Mouse (Mus musculus) cerebellum, postnatal 36 days (tissue): ENCODE results near the gene Znhit3.

Experiments used
- DNase-seq, 2 experiments: peaks; one replicate each; pipeline ENCODE4 v3.0.0; 2021 to 2022; ENCODE audit warnings: mixed read lengths in 2 of 2

The Znhit3 gene

DNA sequence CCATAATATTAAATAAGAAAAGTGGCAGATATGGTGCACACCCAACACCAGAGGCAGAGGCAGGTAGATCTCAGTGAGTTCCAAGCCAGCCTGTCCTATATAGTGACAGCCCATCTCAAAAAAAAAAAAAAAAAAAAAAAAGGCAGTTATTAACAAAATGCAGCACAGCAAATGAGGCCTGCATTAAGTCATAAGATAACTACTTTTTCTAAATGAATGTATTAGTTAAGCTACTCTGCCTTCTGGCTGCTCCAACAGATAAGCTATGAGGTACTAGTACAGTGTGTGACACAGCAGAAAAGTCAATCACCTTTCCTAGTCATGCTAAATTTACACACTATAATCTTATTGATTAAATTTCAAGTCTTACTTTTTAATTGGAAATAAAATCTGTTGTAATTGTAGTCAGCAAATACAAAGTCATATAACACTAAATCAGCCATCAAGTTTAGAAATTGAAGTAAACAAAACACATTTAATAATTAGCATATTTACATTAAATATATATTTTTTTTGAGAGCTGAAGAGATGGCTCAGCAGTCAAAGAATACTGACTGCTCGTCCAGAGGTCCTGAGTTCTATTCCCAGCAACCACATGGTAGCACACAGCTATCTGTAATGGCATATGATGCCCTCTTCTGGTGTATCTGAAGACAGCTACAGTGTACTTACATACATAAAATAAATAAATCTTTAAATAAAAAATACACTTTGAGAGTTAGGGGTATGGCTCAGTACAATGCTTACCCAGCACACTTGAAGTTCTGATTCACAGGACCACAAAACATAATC is 42.9 kb downstream of the Znhit3 start:
- no peak for DNase-seq

DNA sequence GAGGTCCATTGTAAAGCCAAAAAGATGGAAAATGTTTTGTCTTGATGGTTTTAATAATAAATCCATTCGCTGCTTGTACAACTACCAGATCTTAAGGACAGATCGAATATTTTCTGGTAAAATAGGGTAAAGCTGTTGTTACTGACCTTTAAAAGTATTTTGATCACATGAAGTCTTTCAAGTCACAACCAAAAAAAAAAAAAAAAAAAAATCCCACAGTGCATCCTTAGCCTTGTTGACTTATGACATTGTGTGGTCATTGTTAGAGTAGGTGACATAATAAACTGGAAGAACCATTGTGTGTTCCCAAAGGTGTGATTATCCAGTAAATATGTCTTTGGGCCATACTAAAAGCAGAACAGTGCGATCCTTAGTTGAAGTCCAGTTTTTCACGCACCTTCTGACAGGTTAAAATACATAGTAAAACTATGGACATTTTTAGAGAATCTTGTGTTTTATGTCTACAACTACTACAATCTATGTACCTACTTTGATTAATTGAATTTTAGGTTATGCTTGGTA is 44.6 kb downstream of the Znhit3 start:
- DNase-seq = no peak

DNA sequence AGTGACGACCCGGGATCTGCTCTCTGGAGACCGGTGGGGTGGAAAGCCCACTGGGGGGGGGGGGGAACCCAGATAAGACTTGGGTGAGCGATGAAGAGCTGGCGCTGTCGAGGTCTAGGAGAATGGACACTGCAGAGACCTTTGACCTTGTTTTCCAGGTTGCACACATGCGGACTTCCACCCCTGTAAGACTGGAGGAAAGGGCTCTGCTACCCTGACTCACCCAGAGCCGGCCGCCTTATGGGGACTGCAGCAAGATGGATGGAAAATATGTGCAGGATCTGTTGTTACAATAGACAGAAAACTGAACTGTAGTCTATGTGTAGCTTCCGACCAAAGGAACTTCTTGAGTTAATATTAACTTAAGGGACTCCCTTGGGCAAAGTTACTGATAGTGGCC is 45.1 kb downstream of the Znhit3 start:
- DNase-seq = no peak

DNA sequence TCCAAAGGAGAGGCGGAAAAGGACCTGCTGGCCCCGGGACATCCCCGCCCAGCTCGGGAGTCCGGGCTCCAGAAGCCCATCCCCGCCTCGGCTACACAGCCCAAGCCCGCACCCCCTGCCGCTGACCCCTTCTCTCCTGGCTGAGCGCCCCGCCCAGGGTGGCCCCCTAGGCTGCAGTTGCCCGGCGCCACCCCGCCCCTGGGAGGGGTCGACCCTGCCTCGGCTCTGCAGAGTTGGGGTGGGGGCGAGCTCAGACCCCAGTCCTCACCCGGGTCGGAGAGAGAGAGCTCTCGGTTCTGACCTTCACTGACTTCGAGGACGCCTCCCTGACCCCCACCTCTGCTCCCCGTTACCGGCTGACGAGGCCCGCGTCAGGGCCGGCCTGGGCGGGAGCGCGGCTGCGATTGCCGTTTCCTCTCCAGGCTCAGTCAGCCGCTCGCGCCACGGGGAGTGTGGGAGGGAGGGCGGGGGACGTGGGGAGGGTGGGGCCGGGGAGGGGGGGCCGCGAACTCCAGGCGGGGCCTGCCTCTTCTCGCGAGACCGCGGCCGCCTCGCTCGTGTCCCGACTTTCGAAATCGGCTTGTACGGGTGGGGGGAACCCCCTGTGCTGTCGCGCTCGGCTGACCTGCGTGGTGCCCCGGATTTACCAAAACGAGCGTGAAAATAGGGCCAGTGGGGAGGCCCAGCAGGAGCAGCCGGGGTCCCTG is 45.7 kb downstream of the Znhit3 start, which contains the start of gene Ggnbp2:
Gene Ggnbp2, minus strand, starts transcription at position 481 of the 707 bp plus-strand sequence.
- peak; percentile 87 to 91 for DNase-seq

DNA sequence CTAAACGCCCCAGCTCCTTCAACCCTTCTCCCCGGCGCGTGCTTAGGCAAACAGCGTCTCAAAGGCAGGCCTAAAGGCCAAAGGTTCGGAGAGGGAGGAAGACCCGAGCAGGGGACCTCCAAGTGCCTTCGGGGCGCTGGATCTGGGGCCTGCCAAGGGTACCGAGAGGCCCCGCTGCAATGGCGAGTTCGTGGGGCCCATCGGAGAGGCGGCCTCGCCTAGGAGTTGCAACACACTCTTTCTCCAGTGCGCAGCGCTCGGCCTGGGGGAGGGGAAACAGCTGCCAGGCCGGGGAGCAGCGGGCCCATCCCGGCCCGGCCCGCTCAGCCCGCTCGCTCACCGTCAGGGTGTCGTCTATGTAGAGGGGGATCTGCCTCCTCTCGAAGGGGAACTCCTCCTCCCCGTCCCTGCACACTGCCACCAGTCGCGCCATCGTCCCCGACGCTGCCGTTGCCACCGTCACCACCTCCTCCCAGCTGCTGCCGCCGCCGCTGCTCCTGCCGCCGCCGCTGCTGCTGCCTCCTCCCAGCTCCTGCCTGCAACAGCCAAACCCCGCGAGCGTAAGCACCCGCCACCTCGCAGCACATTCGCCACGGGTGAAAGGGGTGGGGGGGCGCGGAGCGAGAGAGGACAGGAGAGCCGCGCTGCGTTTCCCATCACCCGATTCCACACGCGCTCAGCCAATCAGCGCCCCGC is 46.5 kb downstream of the Znhit3 start:
- DNase-seq = peak; percentile 86 to 93

DNA sequence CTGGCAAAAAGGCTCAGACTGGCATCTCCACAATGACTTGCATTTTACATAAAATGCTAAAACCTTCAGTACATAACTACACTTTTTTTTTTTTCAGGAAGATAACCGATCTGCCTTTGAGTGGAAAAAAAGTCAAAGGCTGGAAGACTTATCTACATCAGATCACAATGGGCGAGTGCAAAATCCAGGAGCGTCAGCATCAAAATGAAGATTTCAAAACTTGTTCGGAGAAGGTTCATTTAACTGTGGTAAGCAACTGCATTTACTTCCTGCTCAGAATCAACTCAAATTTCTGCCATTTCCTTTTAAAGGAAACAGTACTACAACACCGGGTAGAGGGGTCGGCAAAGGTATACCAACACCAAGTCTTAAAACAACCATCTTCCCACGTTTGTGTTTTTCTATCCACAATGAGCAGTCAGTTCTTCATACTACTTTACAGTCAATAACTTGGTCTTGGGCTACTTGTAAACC is 47.3 kb downstream of the Znhit3 start:
- no peak for DNase-seq

DNA sequence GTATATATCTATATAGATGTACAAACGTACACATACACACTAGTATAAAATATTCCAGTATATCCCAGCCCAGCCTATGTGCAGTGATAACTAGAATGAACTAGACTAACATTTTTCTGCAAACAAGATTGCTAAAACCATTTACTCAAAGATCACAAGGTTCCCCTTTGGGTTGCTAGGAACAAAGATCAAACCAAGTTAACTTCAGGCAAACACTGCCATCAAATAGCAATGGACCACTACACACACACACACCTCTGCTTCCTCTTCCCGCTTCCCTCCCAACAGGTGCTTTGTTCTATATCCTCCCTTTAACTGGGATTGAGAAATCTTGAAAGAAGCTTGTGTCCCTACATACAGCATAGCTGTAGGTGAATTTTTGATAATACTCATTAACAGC is 48.6 kb downstream of the Znhit3 start:
- DNase-seq = no peak

DNA sequence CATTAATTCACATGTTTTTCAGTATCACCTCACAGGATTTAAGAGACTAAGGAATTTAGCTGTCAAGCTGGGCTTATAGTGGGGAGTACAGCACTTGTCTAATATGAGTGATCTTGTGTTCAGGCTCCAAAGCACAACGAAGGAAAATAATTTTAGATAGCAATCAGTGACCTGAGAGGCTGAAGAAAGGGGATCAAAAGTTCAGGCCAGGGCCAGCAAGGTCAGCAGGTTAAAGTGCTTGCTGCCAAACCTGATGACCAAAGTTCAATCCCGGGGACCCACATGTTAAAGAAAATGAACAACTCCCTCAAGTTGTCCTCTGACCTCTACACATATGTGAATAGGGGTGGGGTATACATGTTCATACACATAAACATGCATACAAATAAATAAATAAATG is 50.9 kb downstream of the Znhit3 start:
- no peak for DNase-seq
